Mouse (Mus musculus): ENCODE data around the gene Qdpr.

The Qdpr gene

DNA sequence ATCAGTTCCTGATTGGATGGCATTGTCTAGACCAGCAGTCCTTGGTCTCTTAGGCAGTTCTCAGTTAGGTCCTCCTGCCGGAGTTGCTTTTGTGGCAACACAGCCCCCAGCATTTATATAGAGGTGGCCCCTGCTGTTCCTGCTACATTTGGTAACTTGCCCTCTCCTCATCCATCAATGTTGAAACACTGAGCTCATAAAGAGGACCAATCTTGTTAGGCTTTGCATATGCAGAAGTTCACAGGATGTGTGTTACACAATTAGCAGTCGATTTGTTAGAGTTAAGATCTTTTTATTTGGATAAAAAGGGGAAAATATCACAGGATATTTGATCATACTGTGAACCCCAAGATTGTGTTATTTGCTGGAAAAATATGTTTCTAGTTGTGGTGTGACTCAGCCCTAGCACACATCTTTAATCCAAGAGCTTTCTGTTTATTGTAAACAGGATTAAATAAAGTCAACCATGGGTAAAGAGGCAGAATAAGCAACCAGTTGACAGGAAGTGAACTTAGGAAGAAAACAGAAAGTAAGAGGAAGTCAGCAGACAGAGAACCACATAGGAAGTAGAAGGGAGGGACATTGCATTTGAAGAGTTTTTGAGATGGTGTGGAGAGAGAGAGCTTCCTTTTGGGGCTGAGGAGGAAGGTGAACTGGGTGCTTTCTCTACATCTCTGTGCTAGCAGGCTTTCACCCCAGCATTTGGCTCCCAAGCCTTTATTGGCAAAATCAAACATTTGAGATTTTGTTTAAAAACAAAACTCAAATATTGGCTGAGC is 65.8 kb downstream of the Qdpr start:
- no peak for DNase-seq (ENCODE audit: low spot score)
